Comparison of ENCODE assay signal across 8 mouse cellular contexts in the genomic region with DNA sequence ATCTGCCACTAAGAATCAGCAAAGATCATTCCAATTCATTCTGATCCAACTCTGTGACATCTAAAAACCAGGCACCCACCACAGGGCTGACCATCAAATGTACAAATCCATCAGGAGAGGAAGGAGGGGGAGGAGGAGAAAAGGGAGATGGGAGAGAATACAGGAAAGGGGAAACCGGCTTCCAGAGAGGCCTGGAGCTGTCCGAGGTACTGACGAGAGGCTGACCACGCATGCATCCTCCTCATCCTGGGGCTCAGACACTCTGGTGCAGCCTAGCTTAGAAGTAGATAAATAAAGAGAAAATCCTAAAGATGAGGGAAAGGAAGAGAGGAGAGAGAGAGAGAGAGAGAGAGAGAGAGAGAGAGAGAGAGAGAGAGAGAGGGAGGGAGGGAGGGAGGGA. TPM values are rescaled to one million over a fixed set of nuclear protein-coding genes. Genes with fewer than 3 reads are reported as not detected.
DNase-seq lines count a peak whose midpoint lies in the region; ATAC-seq lines count a peak whose summit lies in the region.

No protein-coding gene starts in this region.

- H3K9ac ChIP-seq in heart, embryonic 11.5 days (ENCODE audit: low read depth, low read length) = no peak overlapping the region
- H3K9ac ChIP-seq in forebrain, embryonic 13.5 days = no peak overlapping the region

- no peaks in the 10 kb centered on the region for H3K36me3 ChIP-seq in heart, embryonic 11.5 days (ENCODE audit: control insufficient read depth, insufficient read depth, low read length)
- no peaks in the 10 kb centered on the region for H3K36me3 ChIP-seq in forebrain, embryonic 13.5 days (ENCODE audit: poor library complexity, severe bottlenecking)

- WGBS in heart, embryonic 11.5 days (ENCODE audit: insufficient replicate concordance) = 1% methylated on average over 4 of the region's 4 CpGs
- 1% methylated on average over 4 of the region's 4 CpGs for WGBS in forebrain, embryonic 13.5 days

- H3K9me3 ChIP-seq in heart, embryonic 11.5 days (replicated peaks; ENCODE audit: control insufficient read depth, low read length) = no peaks in the 10 kb centered on the region
- H3K9me3 ChIP-seq in forebrain, embryonic 13.5 days (replicated peaks) = peaks cover 4% of the 10 kb centered on the region; the same call in 1 of the 2 replicates

- no peaks in the 10 kb centered on the region for H3K4me1 ChIP-seq in heart, embryonic 11.5 days (ENCODE audit: control insufficient read depth, insufficient read depth, low read length)
- no peaks in the 10 kb centered on the region for H3K4me1 ChIP-seq in forebrain, embryonic 13.5 days

- 0 out of 2 replicates have a peak, but pooled peaks cover 2% of the 10 kb centered on the region for H3K27me3 ChIP-seq in heart, embryonic 11.5 days (ENCODE audit: control insufficient read depth, insufficient read depth, low read length)
- no peaks in the 10 kb centered on the region for H3K27me3 ChIP-seq in forebrain, embryonic 13.5 days

- no peak overlapping the region for H3K4me3 ChIP-seq in heart, embryonic 11.5 days (ENCODE audit: low read depth, low read length)
- no peak overlapping the region for H3K4me3 ChIP-seq in forebrain, embryonic 13.5 days

- ATAC-seq in heart, embryonic 11.5 days (replicated peaks; ENCODE audit: insufficient number of reproducible peaks, low FRiP score, low TSS enrichment) = no peak
- no peak for ATAC-seq in forebrain, embryonic 13.5 days

- H3K27ac ChIP-seq in heart, embryonic 11.5 days (ENCODE audit: low read depth, low read length) = no peak overlapping the region
- H3K27ac ChIP-seq in forebrain, embryonic 13.5 days = no peak overlapping the region

- H3K4me2 ChIP-seq in heart, embryonic 11.5 days = no peak overlapping the region
- H3K4me2 ChIP-seq in forebrain, embryonic 13.5 days = no peak overlapping the region

- DNase-seq in heart, adult 11 months = peak; percentile 79
- DNase-seq in testis, postnatal 10 days (ENCODE audit: low spot score) = peak; percentile 88
- no peak for DNase-seq in testis, postnatal 14 days (ENCODE audit: low spot score)
- DNase-seq in kidney, postnatal 10 days = peak; percentile 89
- peak; percentile 70 for DNase-seq in retina, embryonic 14.5 days (ENCODE audit: low spot score)
- DNase-seq in spleen, adult 12 weeks (ENCODE audit: low spot score) = no peak

RNA-seq across cellular contexts. Expression of gene Ina, which starts 8.2 kb away (rescaled TPM):
- 0.43 and 0.73 TPM in 2 replicates for polyA plus RNA-seq in heart, embryonic 11.5 days (2014; fragmentation: Nextera tagmentation; extraction: Ambion mirVana)
- 206 and 221 TPM in 2 replicates for polyA plus RNA-seq in forebrain, embryonic 13.5 days (2015; fragmentation: Nextera tagmentation; extraction: Ambion mirVana)

RNA-seq across cellular contexts. Expression of gene Nt5c2, which starts 8.6 kb away (rescaled TPM):
- polyA plus RNA-seq in heart, embryonic 11.5 days (2014; fragmentation: Nextera tagmentation; extraction: Ambion mirVana) = 80.7 and 82.3 TPM in 2 replicates
- polyA plus RNA-seq in forebrain, embryonic 13.5 days (2015; fragmentation: Nextera tagmentation; extraction: Ambion mirVana) = 68.8 and 83.9 TPM in 2 replicates

RNA-seq across cellular contexts. Expression of gene Pcgf6, which starts 44.4 kb away (rescaled TPM):
- polyA plus RNA-seq in heart, embryonic 11.5 days (2014; fragmentation: Nextera tagmentation; extraction: Ambion mirVana) = 12.7 and 14.9 TPM in 2 replicates
- polyA plus RNA-seq in forebrain, embryonic 13.5 days (2015; fragmentation: Nextera tagmentation; extraction: Ambion mirVana) = 26.8 and 30.6 TPM in 2 replicates

Comparison
In these comparisons a context has a peak if more than half of its experiments do, and no peak if none do; other contexts are left out.
1. DNase-seq: peak in heart, adult 11 months (single experiment), testis, postnatal 10 days (single experiment), kidney, postnatal 10 days (single experiment) and retina, embryonic 14.5 days (single experiment); none in testis, postnatal 14 days (single experiment) and spleen, adult 12 weeks (single experiment).
2. RNA of gene Ina, which starts 8.2 kb away (polyA plus RNA-seq): 206 to 221 TPM in forebrain, embryonic 13.5 days; 0.43 to 0.73 TPM in heart, embryonic 11.5 days; every median in the first group is over 100 times any median in the second.